Mouse (Mus musculus): ENCODE measurements around the gene Fam83e. TPM values are rescaled to one million over a fixed set of nuclear protein-coding genes. Genes with fewer than 3 reads are reported as not detected.

The Fam83e gene
- total RNA-seq, 2 experiments from 2014 or later: 0.12 to 0.45 TPM

- DNase-seq: peak; percentile 98
Measured at GRCm38 (mm10) chr7:45715090-45715708, 5.8 kb upstream of the Fam83e start, which contains the start of gene Rpl18. Rpl18 (plus strand) TSS chr7:45715457.

DNA sequence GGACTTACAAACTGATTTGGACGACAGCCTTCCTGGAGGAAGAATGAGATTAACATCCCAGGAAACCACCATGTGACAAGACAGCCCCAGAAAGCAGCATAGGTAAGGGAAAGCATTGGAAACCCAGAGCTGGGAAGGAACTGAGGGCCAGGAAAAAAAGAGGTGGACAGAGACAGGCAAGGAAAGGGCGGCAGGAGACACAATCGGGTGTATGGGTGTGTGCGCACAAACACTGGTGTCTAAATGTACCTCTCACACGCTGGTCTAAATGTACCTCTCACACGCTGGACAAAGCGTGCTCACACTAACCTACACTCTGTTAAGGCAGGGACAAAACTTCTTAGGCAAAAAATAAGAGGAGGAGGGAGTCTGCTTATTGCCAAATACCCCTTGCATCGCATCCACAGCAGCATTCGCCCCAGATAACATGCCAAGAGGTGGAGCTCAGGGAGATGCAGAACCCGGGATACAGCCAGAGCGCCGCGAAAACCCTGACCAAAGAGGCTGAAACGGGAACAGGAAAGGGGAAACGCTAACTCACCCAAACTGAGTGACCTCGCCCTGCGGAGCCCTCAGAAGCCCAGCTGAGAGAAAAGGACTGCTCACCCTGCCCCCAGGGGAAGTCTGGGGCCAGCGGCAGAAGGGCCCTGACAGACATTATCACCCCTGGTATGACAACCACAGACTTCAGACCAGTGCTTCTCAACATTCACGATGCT lies 5.1 kb upstream of the Fam83e start:
- peak; percentile 20 for DNase-seq

- peak; percentile 3 for DNase-seq
Measured at GRCm38 (mm10) chr7:45716460-45716857, 4.6 kb upstream of the Fam83e start.

DNA sequence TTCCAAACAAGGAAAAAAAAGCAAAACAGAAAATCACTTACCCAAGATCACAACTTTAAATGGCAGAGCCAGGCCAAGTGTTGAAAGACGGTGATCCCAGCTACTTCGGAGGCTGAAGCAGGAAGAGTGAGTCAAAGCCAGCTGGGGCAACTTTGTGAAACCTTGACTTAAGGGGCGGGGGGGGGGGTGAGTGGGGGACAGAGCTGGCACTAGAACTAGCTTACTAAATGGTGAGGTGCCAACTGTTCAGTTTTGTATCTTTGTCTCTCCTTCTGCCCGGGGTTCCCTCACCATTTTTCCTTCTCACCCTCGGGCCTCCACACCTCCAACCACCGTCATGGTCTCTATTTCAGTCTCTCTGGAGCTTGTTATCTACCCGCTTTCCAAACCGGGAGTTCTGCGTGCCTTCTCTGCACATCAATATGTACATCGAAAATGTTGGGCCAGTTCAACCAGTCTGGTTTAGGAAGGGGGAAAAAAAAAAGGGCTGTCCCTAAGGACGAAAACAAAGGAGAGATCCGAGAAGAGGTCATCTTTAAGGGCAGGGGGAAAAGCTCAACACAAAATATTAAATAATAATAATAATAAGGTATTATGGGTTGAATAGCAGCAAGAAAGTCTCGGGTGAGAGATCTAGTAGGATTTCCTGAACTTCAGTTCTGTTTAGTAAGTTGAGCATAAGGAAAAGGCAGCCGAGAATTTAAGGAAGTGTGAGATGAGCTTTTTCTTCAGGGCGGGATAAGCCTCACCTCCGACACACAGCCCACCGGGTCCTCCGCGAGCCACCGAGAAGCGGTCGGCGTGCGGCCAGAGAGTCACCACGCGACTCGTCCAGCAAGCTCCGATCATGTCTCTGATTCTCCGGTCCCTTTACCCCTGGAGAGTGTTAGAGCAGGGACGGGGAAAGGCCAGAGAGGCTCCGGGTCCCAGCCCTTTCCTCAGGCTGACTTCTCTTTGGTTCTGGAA lies 3.8 kb upstream of the Fam83e start:
- no peak for DNase-seq

GRCm38 (mm10) chr7:45717918-45718297 lies 3.1 kb upstream of the Fam83e start, which contains the start of gene Sphk2:
Sphk2 (minus strand) TSS chr7:45718002.
- DNase-seq: peak; percentile 98

DNA sequence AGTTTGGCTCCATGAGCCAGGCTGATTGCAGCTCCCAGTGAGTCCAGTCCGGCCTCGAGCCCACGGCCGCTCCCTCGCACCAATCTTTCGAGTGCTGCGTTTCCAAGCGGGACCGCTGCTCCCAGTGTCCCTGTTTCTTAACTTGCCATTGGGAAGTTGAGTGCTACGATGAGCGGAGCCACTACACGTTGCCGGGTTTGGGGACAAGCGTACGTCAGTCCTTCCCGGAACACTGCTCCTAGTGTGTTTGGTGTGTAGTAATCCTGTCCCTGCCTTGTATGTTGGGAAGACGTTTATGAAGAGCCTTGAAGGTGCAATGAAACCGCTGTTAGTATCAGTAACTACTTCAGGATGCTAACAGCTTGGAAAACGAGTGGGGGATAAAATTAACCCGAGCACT lies 2.7 kb upstream of the Fam83e start:
- DNase-seq: no peak

- peak; percentile 8 for DNase-seq
Measured at GRCm38 (mm10) chr7:45719180-45719579, 1.8 kb upstream of the Fam83e start.

DNA sequence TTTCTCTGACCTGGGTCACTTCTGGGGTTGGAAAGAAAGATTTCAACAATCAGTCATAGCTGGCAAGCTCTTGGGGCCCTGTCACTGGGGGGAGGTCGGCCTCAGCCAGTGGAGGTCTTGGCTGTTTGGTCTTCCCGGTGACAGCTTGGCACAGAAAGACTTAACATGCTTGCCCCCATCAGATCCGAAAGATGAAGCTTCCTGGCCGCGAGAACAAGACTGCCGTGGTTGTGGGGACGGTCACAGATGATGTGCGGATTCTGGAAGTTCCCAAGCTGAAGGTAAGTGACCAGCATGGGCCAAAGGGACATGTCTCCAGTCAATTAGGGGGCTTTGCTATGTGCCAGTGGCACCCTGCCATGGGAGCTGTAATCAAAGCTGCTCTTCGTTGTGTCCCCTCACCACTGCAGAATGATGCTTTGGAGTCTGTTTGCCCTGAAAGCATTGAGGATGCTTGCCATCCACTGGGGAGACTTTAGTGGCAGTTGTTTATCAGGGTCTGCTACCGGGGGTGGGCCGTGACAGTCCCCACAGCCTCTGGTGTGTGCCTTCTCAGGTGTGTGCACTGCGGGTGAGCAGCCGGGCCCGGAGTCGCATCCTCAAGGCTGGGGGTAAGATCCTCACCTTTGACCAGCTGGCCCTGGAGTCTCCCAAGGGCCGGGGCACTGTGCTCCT lies 1.1 kb upstream of the Fam83e start:
- peak; percentile 7 for DNase-seq

GRCm38 (mm10) chr7:45721234-45721571 lies 191 bp downstream of the Fam83e start:
- DNase-seq: no peak

GRCm38 (mm10) chr7:45721642-45722347 lies 783 bp downstream of the Fam83e start:
- peak; percentile 25 for DNase-seq

DNA sequence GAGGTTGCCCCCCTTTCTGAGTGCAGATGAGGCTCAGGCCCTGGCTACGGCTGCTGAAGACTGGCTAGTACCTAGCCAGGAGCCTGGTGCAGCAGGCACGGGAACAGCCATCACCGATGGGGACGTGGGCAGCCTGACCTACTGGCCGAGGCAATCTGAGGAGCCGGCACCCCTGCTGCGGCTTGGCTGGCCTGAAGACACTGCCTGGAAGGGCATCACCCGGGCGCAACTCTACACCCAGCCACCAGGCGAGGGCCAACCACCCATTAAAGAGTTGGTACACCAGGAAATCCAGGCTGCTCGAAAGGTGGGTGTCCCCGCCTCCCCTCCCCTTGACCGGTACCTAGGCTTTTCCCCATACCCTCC lies 1.3 kb downstream of the Fam83e start:
- peak; percentile 37 for DNase-seq

- no peak for DNase-seq
Measured at GRCm38 (mm10) chr7:45723301-45723700, 2.3 kb downstream of the Fam83e start.

DNA sequence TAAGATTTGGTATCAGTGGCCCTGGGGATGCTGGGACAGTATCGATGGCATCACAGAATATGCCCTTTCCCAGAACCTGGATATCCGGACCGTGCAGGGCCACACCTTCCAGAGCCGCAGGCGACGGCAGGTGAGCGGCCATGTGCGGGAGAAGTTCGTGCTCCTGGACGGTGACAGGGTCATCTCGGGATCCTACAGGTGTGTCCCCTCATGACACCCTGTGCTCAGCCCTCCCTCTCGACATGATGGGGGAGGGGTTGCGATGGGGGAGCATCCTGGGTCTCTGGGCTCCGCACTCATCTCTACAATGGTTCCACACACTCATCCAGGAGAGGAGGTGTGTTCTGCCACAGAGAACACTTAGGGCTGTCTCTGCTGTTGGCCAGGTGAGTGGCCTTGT lies 2.8 kb downstream of the Fam83e start:
- no peak for DNase-seq

- DNase-seq: no peak
Measured at GRCm38 (mm10) chr7:45725151-45725550, 4.1 kb downstream of the Fam83e start.

- no peak for DNase-seq
Measured at GRCm38 (mm10) chr7:45725713-45726112, 4.7 kb downstream of the Fam83e start, which contains the start of gene Spaca4. Spaca4 (minus strand) TSS chr7:45725813.

- no peak for DNase-seq
Measured at GRCm38 (mm10) chr7:45726419-45726818, 5.4 kb downstream of the Fam83e start.

GRCm38 (mm10) chr7:45727625-45728024 lies 6.6 kb downstream of the Fam83e start:
- no peak for DNase-seq

- DNase-seq: peak; percentile 42
Measured at GRCm38 (mm10) chr7:45730727-45731431, 9.9 kb downstream of the Fam83e start.

GRCm38 (mm10) chr7:45733477-45733876 lies 12.5 kb downstream of the Fam83e start:
- no peak for DNase-seq

- peak; percentile 79 for DNase-seq
Measured at GRCm38 (mm10) chr7:45739162-45739763, 18.3 kb downstream of the Fam83e start.
